Mouse (Mus musculus) lung, adult 2 months (tissue): ENCODE results near the gene Ablim2.

Source experiments
- CTCF ChIP-seq: fragments of 200-500 bp; IDR thresholded peaks from 2 replicates; pipeline ENCODE4 v1.5.1; 2011; ENCODE audit warnings: mild to moderate bottlenecking, low read length, control low read depth; ENCODE audit not compliant: insufficient read depth
- POLR2A ChIP-seq: fragments of 200-500 bp; IDR thresholded peaks from 2 replicates; pipeline ENCODE4 v1.6.1; 2011; ENCODE audit warnings: low read depth, mild to moderate bottlenecking, control low read depth, low read length, borderline replicate concordance; ENCODE audit errors: extremely low read depth

GRCm38 (mm10) chr5:35925171-35925634, 167.5 kb downstream of the Ablim2 start:
- TF ChIP-seq CTCF (no peak), POLR2A (no peak)
